Mouse (Mus musculus) small intestine, adult 2 months (tissue): ENCODE data around the gene Abcf1.

ENCODE experiments used
- CTCF ChIP-seq: fragments of 200-500 bp; IDR thresholded peaks from 2 replicates; pipeline ENCODE4 v1.5.1; 2012; ENCODE audit warnings: low read depth, mild to moderate bottlenecking, control low read depth, inconsistent platforms, low read length, moderate library complexity, mixed read lengths; ENCODE audit not compliant: insufficient replicate concordance, insufficient read length; ENCODE audit errors: extremely low read depth
- POLR2A ChIP-seq: fragments of 200-500 bp; IDR thresholded peaks from 2 replicates; pipeline ENCODE4 v1.6.1; 2012; ENCODE audit warnings: low read depth, mild to moderate bottlenecking, control low read depth, inconsistent platforms, low read length, moderate library complexity

- TF ChIP-seq POLR2A, result no peak
- TF ChIP-seq CTCF, result no peak
Observed at GRCm38 (mm10) chr17:35929534-35929933, 40.0 kb downstream of the Abcf1 start.
